ENCODE assay signal across 20 mouse cellular contexts in the genomic region with DNA sequence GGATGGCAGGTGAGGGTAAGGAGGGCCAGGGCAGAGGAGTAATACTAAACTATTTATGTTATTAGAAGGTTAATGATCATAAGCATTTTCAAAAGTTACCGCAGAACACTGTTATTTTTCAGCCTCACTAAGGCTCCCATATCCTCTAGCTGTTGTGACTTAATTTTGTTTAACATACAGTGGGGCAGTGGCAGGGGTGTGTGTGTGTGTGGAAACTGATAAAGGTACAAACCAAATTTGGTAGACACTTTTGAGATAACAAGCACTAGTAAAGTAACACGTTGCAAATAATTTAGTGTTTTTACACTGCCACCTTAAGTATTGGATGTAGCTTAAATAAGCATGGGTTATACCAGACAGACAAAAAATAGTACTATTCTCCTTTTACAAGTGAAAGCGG. TPM values are rescaled to one million over a fixed set of nuclear protein-coding genes. Genes with fewer than 3 reads are reported as not detected.
A peak's percentile ranks its signal among the peaks of the same experiment; 100 is the strongest.
DNase-seq lines count a peak whose midpoint lies in the region; ATAC-seq and TF ChIP-seq lines count a peak whose summit lies in the region.
"Had no signal": no experiment of that assay in that cellular context is flagged by ENCODE, and none has a peak within 500 bp of the region (broad histone marks: within the 10 kb centered on the region; RNA-seq: fewer than 3 reads in every experiment).

No protein-coding gene starts in this region.

- H3K36me3 ChIP-seq in liver, embryonic 13.5 days, result peaks cover 78% of the 10 kb centered on the region
- H3K36me3 ChIP-seq: embryonic facial prominence, embryonic 13.5 days; hindbrain, embryonic 12.5 days; midbrain, embryonic 10.5 days had no signal

- no peak for TF ChIP-seq POLR2A in lung, adult 2 months (IDR thresholded peaks at IDR 0.05; ENCODE audit: borderline replicate concordance, extremely low read depth, low read depth, low read length)

- H3K27ac ChIP-seq in gastrocnemius, adult 2 months, result peak overlapping the region; percentile 80; the same call in 1 of the 2 replicates
- H3K27ac ChIP-seq in liver, embryonic 13.5 days, result peak overlapping the region; percentile 92
- H3K27ac ChIP-seq: embryonic facial prominence, embryonic 13.5 days; forebrain, embryonic 15.5 days; hindbrain, embryonic 12.5 days; midbrain, embryonic 10.5 days had no signal

- peak overlapping the region; percentile 71 for H3K4me2 ChIP-seq in liver, embryonic 13.5 days
- H3K4me2 ChIP-seq: embryonic facial prominence, embryonic 13.5 days; forebrain, embryonic 15.5 days; hindbrain, embryonic 12.5 days had no signal

- intact Hi-C loops in gastrocnemius, adult 2 months (cut with DNase I), result no loop called here
- intact Hi-C loops in left cerebral cortex, postnatal 36 days (cut with DNase I), result no loop called here

- H3K27me3 ChIP-seq in liver, embryonic 13.5 days, result no peaks in the 10 kb centered on the region
- H3K27me3 ChIP-seq: embryonic facial prominence, embryonic 13.5 days; forebrain, embryonic 15.5 days; hindbrain, embryonic 12.5 days had no signal

- no peak overlapping the region for H3K4me3 ChIP-seq in gastrocnemius, adult 2 months
- H3K4me3 ChIP-seq in liver, embryonic 13.5 days (replicated peaks), result peak overlapping the region; percentile 37
- H3K4me3 ChIP-seq in lung, adult 2 months (replicated peaks; ENCODE audit: extremely low read depth, low read depth, low read length), result no peak overlapping the region
- H3K4me3 ChIP-seq: embryonic facial prominence, embryonic 13.5 days; forebrain, embryonic 15.5 days; hindbrain, embryonic 12.5 days; midbrain, embryonic 10.5 days had no signal

- TF ChIP-seq CTCF in gastrocnemius, adult 2 months (IDR thresholded peaks at IDR 0.05), result no peak
- TF ChIP-seq CTCF in lung, adult 2 months (IDR thresholded peaks at IDR 0.05; ENCODE audit: insufficient read depth, low read length), result no peak

- DNase-seq in gastrocnemius, adult 2 months, result no peak
- no peak for DNase-seq in gastrocnemius, adult 18-20 months (ENCODE audit: low spot score)
- peak; percentile 63 for DNase-seq in liver, embryonic 13.5 days
- DNase-seq in left cerebral cortex, postnatal 36 days (ENCODE audit: low spot score in 2 of 2), result no peak
- no peak for DNase-seq in frontal cortex, adult 2 months (ENCODE audit: extremely low spot score in 1 of 2, low spot score in 1 of 2)
- DNase-seq in lung, adult 2 months, result no peak
- DNase-seq: adrenal gland, postnatal 25 days; cerebellum, adult 2 months; cerebellum, postnatal 25 days; embryo, embryonic 11 days; kidney, adult 11 months; kidney, postnatal 4 days; lung, postnatal 4 days; thymus, postnatal 25 days had no signal

- no peaks in the 10 kb centered on the region for H3K9me3 ChIP-seq in liver, embryonic 13.5 days (replicated peaks)
- H3K9me3 ChIP-seq: embryonic facial prominence, embryonic 13.5 days; forebrain, embryonic 15.5 days; hindbrain, embryonic 12.5 days; midbrain, embryonic 10.5 days had no signal

- peak; percentile 90 for ATAC-seq in erythroblast, adult 5-6 weeks (replicated peaks; ENCODE audit: low FRiP score, poor library complexity, severe bottlenecking)
- peak; percentile 89 for ATAC-seq in liver, embryonic 13.5 days (ENCODE audit: low read depth)
- peak; percentile 90 for ATAC-seq in megakaryocyte-erythroid progenitor cell, adult 5-6 weeks (replicated peaks; ENCODE audit: low FRiP score, low TSS enrichment, poor library complexity, severe bottlenecking)
- ATAC-seq: forebrain, embryonic 15.5 days had no signal

- H3K9ac ChIP-seq in liver, embryonic 13.5 days, result peak overlapping the region; percentile 66
- H3K9ac ChIP-seq: embryonic facial prominence, embryonic 13.5 days; forebrain, embryonic 15.5 days; hindbrain, embryonic 12.5 days had no signal

- WGBS in liver, embryonic 13.5 days (ENCODE audit: insufficient replicate concordance), result 33% methylated on average over 3 of the region's 3 CpGs
- WGBS in lung, adult 2 months, result 75% methylated on average over 3 of the region's 3 CpGs

- peaks cover 92% of the 10 kb centered on the region for H3K4me1 ChIP-seq in liver, embryonic 13.5 days (replicated peaks)
- H3K4me1 ChIP-seq in lung, adult 2 months (ENCODE audit: control insufficient read depth, insufficient read depth, low read length), result peaks cover 25% of the 10 kb centered on the region
- H3K4me1 ChIP-seq: hindbrain, embryonic 12.5 days; midbrain, embryonic 10.5 days had no signal

RNA-seq across cellular contexts. Expression of a gene that starts 24.9 kb away (rescaled TPM):
- 100 to 1,000 TPM in 1 of 2 experiments, 10 to 100 TPM in 1; 95.0 to 120 TPM for total RNA-seq in gastrocnemius, adult 2 months (2021)
- total RNA-seq in gastrocnemius, adult 18-20 months (2021), result 100 to 1,000 TPM in 1 of 2 experiments, 10 to 100 TPM in 1; 98.3 to 115 TPM
- total RNA-seq in erythroblast, adult 5-6 weeks (2015; ENCODE audit: low replicate concordance), result 1,203 and 1,240 TPM in 2 replicates
- 858 and 892 TPM in 2 replicates for total RNA-seq in erythroblast, adult 5-6 weeks (2017; ENCODE audit: low replicate concordance)
- polyA plus RNA-seq in liver, embryonic 13.5 days (2015; fragmentation: Nextera tagmentation; extraction: Ambion mirVana), result 14.3 and 21.6 TPM in 2 replicates
- total RNA-seq in megakaryocyte-erythroid progenitor cell, adult 5-6 weeks (2014; fragmentation: Nextera tagmentation), result 9.9 and 10.2 TPM in 2 replicates
- total RNA-seq in megakaryocyte-erythroid progenitor cell, adult 5-6 weeks (2017), result 8.7 and 13.2 TPM in 2 replicates
- total RNA-seq in left cerebral cortex, postnatal 36 days (2021), result 100 to 1,000 TPM; 146 to 158 TPM
- 52.9 and 55.5 TPM in 2 replicates for polyA plus RNA-seq in frontal cortex, adult 2 months (2012; rRNA removed)
- 13.4 and 17.4 TPM in 2 replicates for polyA plus RNA-seq in lung, adult 2 months (2012; rRNA removed)

Comparison
In these comparisons a context has a peak if more than half of its experiments do, and no peak if none do; other contexts are left out.
1. RNA of a gene that starts 24.9 kb away (total RNA-seq): 858 to 1,240 TPM in erythroblast, adult 5-6 weeks, 146 to 158 TPM in left cerebral cortex, postnatal 36 days, 95.0 to 120 TPM in gastrocnemius, adult 2 months and 98.3 to 115 TPM in gastrocnemius, adult 18-20 months; 8.7 to 13.2 TPM in megakaryocyte-erythroid progenitor cell, adult 5-6 weeks; every median in the first group is over 4 times any median in the second.
2. Peak in every context shown above with its lines, with median percentiles within 50 percentile points of each other: ATAC-seq.